Mouse (Mus musculus): ENCODE data around the gene Lrrc8a. TPM values are rescaled to one million over a fixed set of nuclear protein-coding genes. Genes with fewer than 3 reads are reported as not detected.

Gene Lrrc8a
- polyA plus RNA-seq, 1 experiment from 2014 or later: 51.7 TPM

DNA sequence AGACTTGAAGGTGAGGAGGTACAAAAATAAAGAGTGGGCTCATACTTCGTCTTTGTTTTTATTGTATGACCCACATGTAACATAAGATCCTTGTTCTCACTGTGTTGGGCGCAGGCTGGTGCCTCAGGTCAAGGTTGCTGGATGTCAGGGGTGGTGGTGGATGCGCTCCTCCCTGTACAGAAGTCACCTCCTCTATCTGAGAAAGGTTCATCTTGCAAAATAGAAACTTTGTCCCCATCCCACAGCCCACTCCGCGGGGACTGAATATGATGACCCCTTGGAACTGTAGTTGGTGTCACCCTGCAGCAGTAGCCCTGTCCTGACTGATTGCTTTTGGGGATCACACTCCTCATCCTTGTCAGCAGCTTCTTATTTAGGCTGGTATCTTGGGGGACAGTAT is 9.5 kb downstream of the Lrrc8a start:
- no peaks in the 10 kb centered on the region for H3K27me3 ChIP-seq (ENCODE audit: control insufficient read depth, insufficient read depth, low read length)
- H3K4me1 ChIP-seq (ENCODE audit: control insufficient read depth, insufficient read depth, low read length): no peaks in the 10 kb centered on the region
- no peak overlapping the region for H3K9ac ChIP-seq (ENCODE audit: low read length)
- no peaks in the 10 kb centered on the region for H3K9me3 ChIP-seq (ENCODE audit: control insufficient read depth, low read length)
- H3K27ac ChIP-seq (ENCODE audit: low read depth, low read length): no peak overlapping the region
- peaks cover 6% of the 10 kb centered on the region for H3K36me3 ChIP-seq (ENCODE audit: control insufficient read depth, insufficient read depth, low read length)
- H3K4me3 ChIP-seq (ENCODE audit: low read depth, low read length): no peak overlapping the region
- no peak for DNase-seq (ENCODE audit: low spot score, missing footprints)
- no peak for ATAC-seq (ENCODE audit: low FRiP score)
- WGBS: 88% methylated on average over 5 of the region's 5 CpGs
- no peak overlapping the region for H3K4me2 ChIP-seq

DNA sequence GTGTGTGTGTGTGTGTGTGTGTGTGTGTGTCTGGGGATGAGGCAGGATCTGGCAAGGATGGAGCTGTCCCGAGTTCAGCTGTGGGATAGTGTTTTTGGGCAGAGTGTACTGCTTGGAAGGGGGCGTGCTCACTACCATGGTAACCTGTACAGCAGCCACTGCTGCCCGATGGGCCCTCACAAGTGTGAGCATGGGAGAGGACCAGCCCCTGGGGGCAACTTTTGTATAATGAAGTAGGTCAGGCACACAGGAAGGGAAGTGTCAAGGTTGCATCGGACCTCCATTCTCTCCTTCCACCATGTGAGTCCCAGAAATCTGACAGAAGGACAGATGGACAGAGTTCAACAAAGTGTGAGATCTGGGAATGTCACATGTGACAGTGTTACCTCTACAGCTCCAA is 10.2 kb downstream of the Lrrc8a start:
- DNase-seq (ENCODE audit: low spot score, missing footprints): no peak
- ATAC-seq (ENCODE audit: low FRiP score): no peak
- Histone ChIP-seq H3K4me1 (ENCODE audit: control insufficient read depth, insufficient read depth, low read length) (no peaks in the 10 kb centered on the region), H3K27me3 (ENCODE audit: control insufficient read depth, insufficient read depth, low read length) (no peaks in the 10 kb centered on the region), H3K9ac (ENCODE audit: low read length) (no peak overlapping the region), H3K9me3 (ENCODE audit: control insufficient read depth, low read length) (no peaks in the 10 kb centered on the region), H3K27ac (ENCODE audit: low read depth, low read length) (no peak overlapping the region), H3K36me3 (ENCODE audit: control insufficient read depth, insufficient read depth, low read length) (peaks cover 6% of the 10 kb centered on the region), H3K4me2 (no peak overlapping the region), H3K4me3 (ENCODE audit: low read depth, low read length) (no peak overlapping the region)
- 87% methylated on average over 4 of the region's 4 CpGs for WGBS

DNA sequence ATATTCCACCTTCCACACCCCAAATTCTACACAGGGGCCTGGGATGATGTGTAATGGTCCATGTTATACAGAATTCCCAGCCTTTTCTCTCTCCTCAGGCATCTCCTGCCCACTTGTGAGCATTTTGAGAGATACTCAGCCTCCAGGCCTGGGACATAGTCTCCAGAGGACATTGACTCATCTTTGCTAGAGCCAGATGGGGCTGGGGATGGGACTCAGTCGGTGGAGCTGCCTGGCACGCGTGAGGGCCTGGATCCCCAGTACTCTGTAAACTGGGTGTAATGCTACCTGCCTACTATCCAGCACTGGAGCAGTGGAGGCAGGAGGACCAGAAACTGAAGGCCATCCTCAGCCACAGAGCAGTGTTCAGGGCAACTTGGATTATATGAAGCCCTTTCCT is 11.7 kb downstream of the Lrrc8a start:
- H3K9ac ChIP-seq (ENCODE audit: low read length): no peak overlapping the region
- no peaks in the 10 kb centered on the region for H3K9me3 ChIP-seq (ENCODE audit: control insufficient read depth, low read length)
- ATAC-seq (ENCODE audit: low FRiP score) (no peak), DNase-seq (ENCODE audit: low spot score, missing footprints) (no peak)
- 96% methylated on average over 3 of the region's 3 CpGs for WGBS
- no peak overlapping the region for H3K4me3 ChIP-seq (ENCODE audit: low read depth, low read length)
- no peak overlapping the region for H3K27ac ChIP-seq (ENCODE audit: low read depth, low read length)
- H3K4me1 ChIP-seq (ENCODE audit: control insufficient read depth, insufficient read depth, low read length): no peaks in the 10 kb centered on the region
- peaks cover 4% of the 10 kb centered on the region for H3K36me3 ChIP-seq (ENCODE audit: control insufficient read depth, insufficient read depth, low read length)
- no peak overlapping the region for H3K4me2 ChIP-seq
- no peaks in the 10 kb centered on the region for H3K27me3 ChIP-seq (ENCODE audit: control insufficient read depth, insufficient read depth, low read length)

DNA sequence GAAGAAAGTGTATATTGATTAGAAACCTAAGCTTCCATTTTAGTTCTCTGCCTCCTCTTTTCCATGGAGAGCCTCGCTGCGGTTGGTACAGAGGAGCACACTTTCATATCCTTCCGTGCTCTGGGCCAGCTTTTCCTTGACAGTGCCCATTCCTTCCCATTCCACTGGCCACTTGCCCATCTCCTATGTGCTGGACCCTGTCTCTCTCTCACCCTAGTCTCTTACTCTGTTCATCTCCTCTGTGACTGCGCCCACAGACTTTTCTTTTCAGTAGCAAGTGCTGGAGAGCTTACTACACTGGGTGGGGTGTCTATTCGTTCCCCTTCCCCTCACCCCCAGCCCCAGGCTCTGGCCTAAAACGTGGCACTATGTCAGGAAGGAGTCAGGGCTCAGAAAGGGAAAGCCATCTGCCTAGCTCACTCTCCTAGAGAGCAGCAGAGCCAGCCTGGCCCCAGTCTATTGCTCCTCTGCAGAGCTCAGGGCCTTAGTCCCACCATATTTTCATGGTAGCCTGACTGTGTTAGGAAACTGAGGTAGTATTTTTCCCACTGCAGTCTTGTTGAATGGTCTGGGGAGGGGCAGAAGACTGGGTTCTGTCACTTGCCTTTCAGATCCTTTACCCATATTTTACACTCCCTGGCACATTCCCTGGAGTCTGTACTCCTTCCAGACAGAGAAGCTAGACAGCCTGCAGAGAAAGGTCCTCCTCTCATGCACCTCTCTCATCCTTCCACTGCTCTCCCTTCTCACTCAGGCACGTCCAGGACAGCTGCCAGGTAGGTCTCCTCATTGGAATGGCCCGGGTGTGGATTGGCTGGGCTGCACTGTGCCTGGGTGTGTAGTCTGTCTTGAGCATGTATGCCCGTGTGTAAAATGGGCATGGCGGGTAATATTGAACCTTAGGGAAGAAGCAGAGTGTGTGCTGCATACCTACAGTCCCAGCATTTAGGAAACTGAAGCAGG is 12.9 kb downstream of the Lrrc8a start:
- no peaks in the 10 kb centered on the region for H3K9me3 ChIP-seq (ENCODE audit: control insufficient read depth, low read length)
- no peaks in the 10 kb centered on the region for H3K4me1 ChIP-seq (ENCODE audit: control insufficient read depth, insufficient read depth, low read length)
- H3K9ac ChIP-seq (ENCODE audit: low read length): no peak overlapping the region
- DNase-seq (ENCODE audit: low spot score, missing footprints): no peak
- ATAC-seq (ENCODE audit: low FRiP score): no peak
- H3K27me3 ChIP-seq (ENCODE audit: control insufficient read depth, insufficient read depth, low read length): no peaks in the 10 kb centered on the region
- H3K4me3 ChIP-seq (ENCODE audit: low read depth, low read length): no peak overlapping the region
- 93% methylated on average over 10 of the region's 10 CpGs for WGBS
- H3K4me2 ChIP-seq: no peak overlapping the region
- no peak overlapping the region for H3K27ac ChIP-seq (ENCODE audit: low read depth, low read length)
- H3K36me3 ChIP-seq (ENCODE audit: control insufficient read depth, insufficient read depth, low read length): peaks cover 3% of the 10 kb centered on the region

DNA sequence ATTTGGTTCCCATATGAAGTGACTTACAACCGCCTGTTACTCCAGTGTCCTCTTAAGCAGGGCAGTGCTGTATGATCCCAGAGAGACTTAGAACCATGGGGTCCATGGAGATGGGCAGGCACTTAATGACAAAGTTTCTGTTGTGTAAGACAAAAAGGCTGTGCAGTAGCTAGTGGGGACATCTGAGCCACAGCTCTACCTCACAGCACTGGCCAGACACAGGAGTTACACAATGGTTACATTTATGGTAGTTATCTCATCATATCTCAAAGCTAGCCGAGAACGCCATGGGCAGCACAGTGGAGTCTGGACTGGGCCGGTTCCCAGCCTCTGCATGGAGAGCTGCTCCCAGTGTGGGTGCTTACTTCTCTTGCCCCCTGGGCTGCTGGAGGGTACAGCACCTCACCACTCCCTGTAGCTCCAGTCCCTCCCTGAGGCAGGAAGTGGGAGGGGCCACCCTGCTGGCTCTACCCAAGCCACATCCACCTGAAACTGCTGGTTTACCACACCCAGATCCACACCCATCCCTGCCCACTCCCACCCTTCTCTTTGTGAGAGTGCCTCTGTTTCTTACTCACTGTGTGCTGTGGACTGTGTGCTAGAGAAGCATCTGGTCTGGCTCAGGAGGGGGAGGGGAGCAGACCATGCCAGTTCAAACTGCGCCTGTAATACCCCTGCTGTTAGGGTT is 14.0 kb downstream of the Lrrc8a start:
- Histone ChIP-seq H3K36me3 (ENCODE audit: control insufficient read depth, insufficient read depth, low read length) (peaks cover 14% of the 10 kb centered on the region), H3K9ac (ENCODE audit: low read length) (no peak overlapping the region), H3K27ac (ENCODE audit: low read depth, low read length) (no peak overlapping the region), H3K27me3 (ENCODE audit: control insufficient read depth, insufficient read depth, low read length) (no peaks in the 10 kb centered on the region), H3K4me2 (no peak overlapping the region), H3K9me3 (ENCODE audit: control insufficient read depth, low read length) (no peaks in the 10 kb centered on the region), H3K4me1 (ENCODE audit: control insufficient read depth, insufficient read depth, low read length) (no peaks in the 10 kb centered on the region), H3K4me3 (ENCODE audit: low read depth, low read length) (no peak overlapping the region)
- 84% methylated on average over 5 of the region's 5 CpGs for WGBS
- no peak for ATAC-seq (ENCODE audit: low FRiP score)
- no peak for DNase-seq (ENCODE audit: low spot score, missing footprints)

DNA sequence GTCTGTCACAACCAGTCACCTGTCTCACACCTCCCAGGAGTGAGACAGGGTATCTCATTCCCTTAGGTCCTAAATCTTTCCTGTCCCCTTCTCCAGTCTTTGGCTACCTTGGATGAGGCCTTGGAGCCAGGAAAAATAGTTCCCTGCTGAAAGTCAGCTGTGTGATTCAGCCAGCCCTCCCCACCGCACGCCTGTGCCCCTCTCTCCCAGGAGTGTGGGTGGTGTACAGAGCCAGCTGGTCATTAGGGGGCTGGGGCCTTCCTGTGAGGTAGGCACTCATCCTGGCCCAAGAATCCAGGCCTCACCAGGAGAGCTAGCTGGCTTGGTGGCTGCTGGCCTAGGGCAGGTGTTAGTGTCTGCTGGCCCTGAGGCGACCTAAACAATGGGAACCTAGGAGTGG is 15.0 kb downstream of the Lrrc8a start:
- Histone ChIP-seq H3K9me3 (ENCODE audit: control insufficient read depth, low read length) (no peaks in the 10 kb centered on the region), H3K9ac (ENCODE audit: low read length) (no peak overlapping the region), H3K4me2 (no peak overlapping the region), H3K27me3 (ENCODE audit: control insufficient read depth, insufficient read depth, low read length) (no peaks in the 10 kb centered on the region), H3K4me1 (ENCODE audit: control insufficient read depth, insufficient read depth, low read length) (no peaks in the 10 kb centered on the region), H3K36me3 (ENCODE audit: control insufficient read depth, insufficient read depth, low read length) (peaks cover 22% of the 10 kb centered on the region), H3K4me3 (ENCODE audit: low read depth, low read length) (no peak overlapping the region), H3K27ac (ENCODE audit: low read depth, low read length) (no peak overlapping the region)
- 83% methylated on average over 3 of the region's 3 CpGs for WGBS
- DNase-seq (ENCODE audit: low spot score, missing footprints): no peak
- ATAC-seq (ENCODE audit: low FRiP score): no peak

DNA sequence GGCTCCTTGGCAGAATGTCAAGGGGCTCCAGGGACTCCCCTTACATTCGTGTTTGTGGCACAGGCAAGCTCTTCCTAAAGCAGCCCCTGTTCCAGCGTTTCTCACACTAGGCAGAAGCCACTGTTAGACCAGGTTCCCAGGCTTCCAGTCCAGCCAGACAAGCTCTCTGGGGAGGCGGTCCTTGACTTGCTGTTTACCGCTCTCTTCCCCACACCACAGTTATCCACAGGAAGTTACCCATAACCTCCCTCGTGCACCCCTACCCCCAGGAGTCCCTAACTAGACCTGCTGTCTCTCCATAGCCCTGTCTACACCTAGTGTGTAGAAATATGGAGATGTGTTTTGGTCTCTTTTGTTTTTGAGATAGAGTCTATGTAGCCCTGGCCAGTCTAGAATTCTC is 16.3 kb downstream of the Lrrc8a start:
- Histone ChIP-seq H3K27ac (ENCODE audit: low read depth, low read length) (no peak overlapping the region), H3K4me2 (no peak overlapping the region), H3K27me3 (ENCODE audit: control insufficient read depth, insufficient read depth, low read length) (no peaks in the 10 kb centered on the region), H3K36me3 (ENCODE audit: control insufficient read depth, insufficient read depth, low read length) (peaks cover 26% of the 10 kb centered on the region), H3K9ac (ENCODE audit: low read length) (no peak overlapping the region), H3K9me3 (ENCODE audit: control insufficient read depth, low read length) (no peaks in the 10 kb centered on the region), H3K4me3 (ENCODE audit: low read depth, low read length) (no peak overlapping the region), H3K4me1 (ENCODE audit: control insufficient read depth, insufficient read depth, low read length) (no peaks in the 10 kb centered on the region)
- ATAC-seq (ENCODE audit: low FRiP score) (no peak), DNase-seq (ENCODE audit: low spot score, missing footprints) (no peak)
- 88% methylated on average over 5 of the region's 5 CpGs for WGBS

DNA sequence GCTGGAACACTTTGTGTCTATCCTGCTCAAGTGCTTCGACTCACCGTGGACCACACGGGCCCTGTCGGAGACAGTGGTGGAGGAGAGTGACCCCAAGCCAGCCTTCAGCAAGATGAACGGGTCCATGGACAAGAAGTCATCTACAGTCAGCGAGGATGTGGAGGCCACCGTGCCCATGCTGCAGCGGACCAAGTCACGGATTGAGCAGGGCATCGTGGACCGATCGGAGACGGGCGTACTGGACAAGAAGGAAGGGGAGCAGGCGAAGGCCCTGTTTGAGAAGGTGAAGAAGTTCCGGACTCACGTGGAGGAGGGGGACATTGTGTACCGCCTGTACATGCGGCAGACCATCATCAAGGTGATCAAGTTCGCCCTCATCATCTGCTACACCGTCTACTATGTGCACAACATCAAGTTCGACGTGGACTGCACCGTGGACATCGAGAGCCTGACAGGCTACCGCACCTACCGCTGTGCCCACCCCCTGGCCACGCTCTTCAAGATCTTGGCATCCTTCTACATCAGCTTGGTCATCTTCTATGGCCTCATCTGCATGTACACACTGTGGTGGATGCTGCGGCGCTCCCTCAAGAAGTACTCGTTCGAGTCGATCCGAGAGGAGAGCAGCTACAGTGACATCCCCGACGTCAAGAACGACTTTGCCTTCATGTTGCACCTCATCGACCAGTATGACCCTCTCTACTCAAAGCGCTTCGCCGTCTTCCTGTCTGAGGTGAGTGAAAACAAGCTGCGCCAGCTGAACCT is 18.3 kb downstream of the Lrrc8a start:
- peaks cover 29% of the 10 kb centered on the region for H3K36me3 ChIP-seq (ENCODE audit: control insufficient read depth, insufficient read depth, low read length)
- WGBS: 96% methylated on average over 42 of the region's 42 CpGs
- H3K4me2 ChIP-seq: no peak overlapping the region
- ATAC-seq (ENCODE audit: low FRiP score) (no peak), DNase-seq (ENCODE audit: low spot score, missing footprints) (no peak)
- no peaks in the 10 kb centered on the region for H3K9me3 ChIP-seq (ENCODE audit: control insufficient read depth, low read length)
- H3K4me1 ChIP-seq (ENCODE audit: control insufficient read depth, insufficient read depth, low read length): no peaks in the 10 kb centered on the region
- no peak overlapping the region for H3K9ac ChIP-seq (ENCODE audit: low read length)
- no peak overlapping the region for H3K4me3 ChIP-seq (ENCODE audit: low read depth, low read length)
- no peak overlapping the region for H3K27ac ChIP-seq (ENCODE audit: low read depth, low read length)
- no peaks in the 10 kb centered on the region for H3K27me3 ChIP-seq (ENCODE audit: control insufficient read depth, insufficient read depth, low read length)

Measured in midbrain, embryonic 11.5 days (tissue).